ENCODE assay signal across 21 mouse cellular contexts in genomic region chr12:55930468-55930867, GRCm38 (mm10).
A peak's percentile ranks its signal among the peaks of the same experiment; 100 is the strongest.
DNase-seq lines count a peak whose midpoint lies in the region; ATAC-seq lines count a peak whose summit lies in the region.
"Had no signal": no experiment of that assay in that cellular context is flagged by ENCODE, and none has a peak within 500 bp of the region (broad histone marks: within the 10 kb centered on the region; RNA-seq: fewer than 3 reads in every experiment).

No protein-coding gene starts in this region.

- no peaks in the 10 kb centered on the region; the same call in 1 of the 2 replicates for H3K4me1 ChIP-seq in lung, embryonic 16.5 days (replicated peaks; ENCODE audit: control insufficient read depth, insufficient read depth, low read length)
- H3K4me1 ChIP-seq: embryonic facial prominence, embryonic 12.5 days; heart, embryonic 15.5 days had no signal

- no peak overlapping the region for H3K4me3 ChIP-seq in lung, embryonic 16.5 days (ENCODE audit: low read length)
- H3K4me3 ChIP-seq: embryonic facial prominence, embryonic 12.5 days; heart, embryonic 15.5 days; hindbrain, embryonic 13.5 days had no signal

- H3K27me3 ChIP-seq in lung, embryonic 16.5 days (ENCODE audit: control insufficient read depth, insufficient read depth, low read depth, low read length): no peaks in the 10 kb centered on the region
- H3K27me3 ChIP-seq: embryonic facial prominence, embryonic 12.5 days; heart, embryonic 15.5 days had no signal

- peak; percentile 7 for DNase-seq in ovary, adult 18-20 months (ENCODE audit: low spot score)
- no peak for DNase-seq in ovary, postnatal 36 days (ENCODE audit: low spot score)
- DNase-seq in adrenal gland, postnatal 25 days: peak; percentile 2
- peak; percentile 11 to 40 for DNase-seq in lung, postnatal 4 days
- no peak for DNase-seq in heart, adult 11 months
- DNase-seq in gastrocnemius, postnatal 25 days: no peak
- no peak for DNase-seq in kidney, adult 18-20 months
- DNase-seq: cerebellum, adult 11-12 months; cerebellum, postnatal 10 days; forebrain, postnatal 0 days; heart, postnatal 36 days; kidney, adult 11 months; kidney, postnatal 14 days; layer of hippocampus, postnatal 36 days; thymus, adult 2 months had no signal

- H3K4me2 ChIP-seq in lung, embryonic 16.5 days (ENCODE audit: low read depth, low read length): no peak overlapping the region
- H3K4me2 ChIP-seq: embryonic facial prominence, embryonic 12.5 days; heart, embryonic 15.5 days; hindbrain, embryonic 13.5 days; liver, embryonic 11.5 days had no signal

- 39% methylated on average over 4 of the region's 4 CpGs for WGBS in lung, embryonic 16.5 days

- peak; percentile 86 for ATAC-seq in lung, embryonic 16.5 days (ENCODE audit: low read depth)
- ATAC-seq: forebrain, postnatal 0 days had no signal

- peak overlapping the region; percentile 59; the same call in 1 of the 2 replicates for H3K27ac ChIP-seq in lung, embryonic 16.5 days (ENCODE audit: low read length)
- H3K27ac ChIP-seq: embryonic facial prominence, embryonic 12.5 days; heart, embryonic 15.5 days; hindbrain, embryonic 13.5 days; macrophage had no signal

- no peaks in the 10 kb centered on the region for H3K9me3 ChIP-seq in lung, embryonic 16.5 days (ENCODE audit: control insufficient read depth, low read length)
- H3K9me3 ChIP-seq: embryonic facial prominence, embryonic 12.5 days; heart, embryonic 15.5 days; hindbrain, embryonic 13.5 days had no signal

- H3K9ac ChIP-seq in lung, embryonic 16.5 days (ENCODE audit: low read length): no peak overlapping the region
- H3K9ac ChIP-seq: embryonic facial prominence, embryonic 12.5 days; forebrain, postnatal 0 days; heart, embryonic 15.5 days; hindbrain, embryonic 13.5 days had no signal

- no peaks in the 10 kb centered on the region for H3K36me3 ChIP-seq in lung, embryonic 16.5 days (ENCODE audit: control insufficient read depth, insufficient read depth, low read length)
- H3K36me3 ChIP-seq: embryonic facial prominence, embryonic 12.5 days; heart, embryonic 15.5 days; hindbrain, embryonic 13.5 days had no signal

Comparison
In these comparisons a context has a peak if more than half of its experiments do, and no peak if none do; other contexts are left out.
1. DNase-seq: peak in ovary, adult 18-20 months (single experiment), adrenal gland, postnatal 25 days (single experiment) and lung, postnatal 4 days (2 of 2); none in ovary, postnatal 36 days (single experiment), heart, adult 11 months (single experiment), gastrocnemius, postnatal 25 days (single experiment) and kidney, adult 18-20 months (single experiment).